Mouse (Mus musculus): Measurements from ENCODE around the gene Col18a1. TPM values are rescaled to one million over a fixed set of nuclear protein-coding genes. Genes with fewer than 3 reads are reported as not detected.

Gene Col18a1
- 33.6 and 45.2 TPM in 2 replicates for polyA plus RNA-seq (2012; rRNA removed)

DNA sequence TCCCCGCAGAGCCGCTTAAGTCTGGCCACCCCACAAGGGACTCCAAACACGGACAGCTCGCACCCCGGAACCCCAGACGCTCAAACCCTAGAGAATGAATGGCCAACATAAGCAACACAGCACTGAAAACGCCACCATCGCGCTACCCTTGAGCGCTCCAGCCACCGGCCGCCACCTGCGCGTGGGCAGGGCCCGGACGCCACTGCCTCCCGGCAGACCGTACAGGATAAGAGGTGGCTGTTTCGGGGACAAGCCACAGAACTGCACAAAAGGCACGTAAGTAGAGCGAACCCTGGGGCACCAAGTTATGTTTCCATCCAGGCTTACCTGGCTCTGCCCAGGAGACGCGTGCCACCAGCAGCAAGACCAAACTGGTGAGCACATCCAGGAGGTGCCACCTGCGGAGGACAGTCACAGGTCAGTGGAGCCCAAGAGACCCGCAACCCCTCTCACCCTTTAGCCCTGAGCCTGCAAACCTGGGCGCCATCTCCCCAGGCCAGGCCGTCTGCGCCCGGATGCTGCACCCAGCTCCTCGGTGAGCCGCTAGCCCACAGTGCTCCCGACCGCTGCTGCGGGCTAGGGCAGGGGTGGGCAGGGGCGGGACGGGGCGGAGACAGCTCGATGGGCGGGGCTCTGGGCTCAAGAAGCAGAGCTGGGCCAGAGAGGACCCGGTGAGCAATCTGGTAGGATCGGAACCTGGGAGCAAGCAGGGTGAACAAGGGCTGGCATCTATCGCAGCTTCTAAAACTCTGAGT is at the start of gene Col18a1:
Gene Col18a1 (minus strand): TSS at position 586 of the 755 bp plus-strand sequence.

DNA sequence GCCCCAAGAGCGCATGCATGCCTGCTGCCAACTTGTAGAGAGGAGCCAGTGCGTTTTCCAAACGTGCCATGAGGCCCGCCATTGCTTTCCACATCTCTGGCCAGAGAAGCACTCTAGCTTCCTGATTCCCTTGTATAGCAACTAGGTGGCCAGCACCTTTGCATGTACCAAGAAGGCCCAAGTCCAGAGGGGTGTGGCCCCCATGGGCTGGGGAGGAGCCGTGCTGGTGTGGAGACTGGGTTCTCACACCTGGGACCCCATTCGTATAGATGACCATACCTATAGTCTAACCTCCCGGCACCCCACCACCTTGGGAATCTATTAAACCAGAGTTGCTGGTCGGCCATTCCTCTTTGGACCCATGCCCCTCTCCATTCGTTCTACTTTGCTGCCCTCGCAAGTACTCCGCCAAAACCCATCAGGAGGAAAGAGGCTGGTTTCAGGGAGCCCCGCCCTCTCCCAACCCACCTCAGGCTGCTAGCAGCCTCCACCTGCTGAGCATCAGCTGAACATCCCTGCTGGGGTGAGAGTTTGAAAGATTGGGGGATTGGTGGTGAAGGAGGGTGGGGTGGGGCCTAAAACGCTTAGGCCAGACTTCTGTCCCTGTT is 134.5 kb downstream of the Col18a1 start, which contains the start of gene Slc19a1:
Gene Slc19a1 (plus strand): TSS at position 474 of the 608 bp plus-strand sequence.

Other genes with a start within 250 kb of the Col18a1 start
- 29.0 and 36.3 TPM in 2 replicates for gene Pcbp3, start 204.7 kb downstream of the Col18a1 start, polyA plus RNA-seq (2012; rRNA removed)
- gene Slc19a1, start 134.3 kb downstream of the Col18a1 start, polyA plus RNA-seq (2012; rRNA removed) = 53.1 and 54.2 TPM in 2 replicates
- 47.5 and 71.4 TPM in 2 replicates for gene Pofut2, start 92.7 kb upstream of the Col18a1 start, polyA plus RNA-seq (2012; rRNA removed)

All from central nervous system, embryonic 14 days (tissue).